Comparison of ENCODE assay signal across 14 mouse cellular contexts in genomic region chr7:35582719-35583118, GRCm38 (mm10). TPM values are rescaled to one million over a fixed set of nuclear protein-coding genes. Genes with fewer than 3 reads are reported as not detected.
A peak's percentile ranks its signal among the peaks of the same experiment; 100 is the strongest.
DNase-seq lines count a peak whose midpoint lies in the region; ATAC-seq and TF ChIP-seq lines count a peak whose summit lies in the region.
"Had no signal": no experiment of that assay in that cellular context is flagged by ENCODE, and none has a peak within 500 bp of the region (broad histone marks: within the 10 kb centered on the region; RNA-seq: fewer than 3 reads in every experiment).

No protein-coding gene starts in this region.

- no peak overlapping the region for H3K27ac ChIP-seq in hindbrain, postnatal 0 days
- no peak overlapping the region for H3K27ac ChIP-seq in hindbrain, embryonic 14.5 days
- H3K27ac ChIP-seq: limb, embryonic 15.5 days had no signal

- H3K9me3 ChIP-seq in hindbrain, postnatal 0 days (ENCODE audit: low read length), result no peaks in the 10 kb centered on the region
- no peaks in the 10 kb centered on the region for H3K9me3 ChIP-seq in hindbrain, embryonic 14.5 days (ENCODE audit: control insufficient read depth, low read length)
- H3K9me3 ChIP-seq: limb, embryonic 15.5 days had no signal

- H3K36me3 ChIP-seq in hindbrain, postnatal 0 days (ENCODE audit: insufficient read depth, low read length), result no peaks in the 10 kb centered on the region
- no peaks in the 10 kb centered on the region for H3K36me3 ChIP-seq in hindbrain, embryonic 14.5 days (replicated peaks; ENCODE audit: control insufficient read depth, insufficient read depth)
- H3K36me3 ChIP-seq: limb, embryonic 15.5 days had no signal

- peak; percentile 30; the same call in 1 of the 2 replicates for TF ChIP-seq CTCF in hindbrain, postnatal 0 days (IDR thresholded peaks at IDR 0.05; ENCODE audit: low read depth)

- WGBS in hindbrain, postnatal 0 days, result 70% methylated on average over 5 of the region's 5 CpGs
- 75% methylated on average over 5 of the region's 5 CpGs for WGBS in hindbrain, embryonic 14.5 days

- DNase-seq in hindbrain, postnatal 0 days (ENCODE audit: low spot score), result no peak
- DNase-seq in hindbrain, embryonic 14.5 days (ENCODE audit: low spot score), result no peak
- DNase-seq in 3T3-L1 (ENCODE audit: low read depth, low spot score) (peak; percentile 14), ES-CJ7 (ENCODE audit: low read depth, low spot score) (peak; percentile 67)
- DNase-seq in embryo, embryonic 9.5 days (ENCODE audit: extremely low spot score), result peak; percentile 5
- DNase-seq in neural tube, embryonic 10.5 days (ENCODE audit: extremely low spot score, low spot score), result no peak
- DNase-seq in heart, postnatal 36 days, result no peak
- DNase-seq in heart, postnatal 10 days, result no peak
- DNase-seq: cerebellum, postnatal 36 days; kidney, postnatal 10 days had no signal

- peaks cover 7% of the 10 kb centered on the region; the same call in 1 of the 2 replicates for H3K4me1 ChIP-seq in hindbrain, postnatal 0 days (ENCODE audit: insufficient read depth, low read length)
- H3K4me1 ChIP-seq in hindbrain, embryonic 14.5 days (replicated peaks; ENCODE audit: control insufficient read depth, insufficient read depth, low read length), result peaks cover 18% of the 10 kb centered on the region

- H3K9ac ChIP-seq in hindbrain, postnatal 0 days (replicated peaks; ENCODE audit: low read length), result no peak overlapping the region
- no peak overlapping the region for H3K9ac ChIP-seq in hindbrain, embryonic 14.5 days
- H3K9ac ChIP-seq: limb, embryonic 15.5 days had no signal

- H3K4me2 ChIP-seq in hindbrain, postnatal 0 days (ENCODE audit: low read depth, low read length), result no peak overlapping the region
- no peak overlapping the region for H3K4me2 ChIP-seq in hindbrain, embryonic 14.5 days (replicated peaks)
- H3K4me2 ChIP-seq: limb, embryonic 15.5 days had no signal

- ATAC-seq in hindbrain, postnatal 0 days, result no peak
- no peak for ATAC-seq in hindbrain, embryonic 14.5 days (ENCODE audit: low FRiP score)

- no peak overlapping the region for H3K4me3 ChIP-seq in hindbrain, postnatal 0 days (ENCODE audit: low read length)
- no peak overlapping the region for H3K4me3 ChIP-seq in hindbrain, embryonic 14.5 days (replicated peaks; ENCODE audit: low read length)
- H3K4me3 ChIP-seq: limb, embryonic 15.5 days had no signal

- intact Hi-C loops in heart, postnatal 36 days (cut with DNase I), result loop anchor here (10.0 kb wide), 1 partner anchor 188 kb away; the partner anchor contains the start of genes Cep89 and Faap24
- intact Hi-C loops in heart, postnatal 10 days (cut with DNase I), result no loop called here

- peaks cover 13% of the 10 kb centered on the region for H3K27me3 ChIP-seq in hindbrain, postnatal 0 days (ENCODE audit: insufficient read depth, low read length)
- H3K27me3 ChIP-seq in hindbrain, embryonic 14.5 days (ENCODE audit: control insufficient read depth, insufficient read depth, low read length), result peaks cover 32% of the 10 kb centered on the region

RNA-seq across cellular contexts. Expression of gene Rgs9bp, which starts 2.7 kb away (rescaled TPM):
- total RNA-seq in hindbrain, postnatal 0 days (2014; rRNA removed), result 0.22 and 0.26 TPM in 2 replicates
- 0.03 and 0.06 TPM in 2 replicates for polyA plus RNA-seq in hindbrain, postnatal 0 days (2015; fragmentation: Nextera tagmentation; extraction: Ambion mirVana)
- polyA plus RNA-seq in hindbrain, embryonic 14.5 days (2014; fragmentation: Nextera tagmentation; extraction: Ambion mirVana), result 0.04 and 0.17 TPM in 2 replicates
- total RNA-seq in heart, postnatal 36 days (2021), result under 1 TPM; 0.03 to 0.06 TPM
- under 1 TPM; 0.10 to 0.12 TPM for total RNA-seq in heart, postnatal 10 days (2021)

RNA-seq across cellular contexts. Expression of gene Ankrd27, which starts 3.3 kb away (rescaled TPM):
- total RNA-seq in hindbrain, postnatal 0 days (2014; rRNA removed), result 15.6 and 19.7 TPM in 2 replicates
- 12.0 and 15.1 TPM in 2 replicates for polyA plus RNA-seq in hindbrain, postnatal 0 days (2015; fragmentation: Nextera tagmentation; extraction: Ambion mirVana)
- 18.7 and 21.6 TPM in 2 replicates for polyA plus RNA-seq in hindbrain, embryonic 14.5 days (2014; fragmentation: Nextera tagmentation; extraction: Ambion mirVana)
- 10 to 100 TPM; 11.2 to 13.0 TPM for total RNA-seq in heart, postnatal 36 days (2021)
- total RNA-seq in heart, postnatal 10 days (2021), result 10 to 100 TPM; 15.6 to 16.4 TPM

RNA-seq across cellular contexts. Expression of gene Nudt19, which starts 26.6 kb away (rescaled TPM):
- total RNA-seq in hindbrain, postnatal 0 days (2014; rRNA removed), result 57.4 and 58.5 TPM in 2 replicates
- polyA plus RNA-seq in hindbrain, postnatal 0 days (2015; fragmentation: Nextera tagmentation; extraction: Ambion mirVana), result 133 and 144 TPM in 2 replicates
- 116 and 121 TPM in 2 replicates for polyA plus RNA-seq in hindbrain, embryonic 14.5 days (2014; fragmentation: Nextera tagmentation; extraction: Ambion mirVana)
- 10 to 100 TPM; 66.8 to 82.3 TPM for total RNA-seq in heart, postnatal 36 days (2021)
- 10 to 100 TPM; 74.6 to 83.4 TPM for total RNA-seq in heart, postnatal 10 days (2021)

RNA-seq across cellular contexts. Expression of gene Tdrd12, which starts 45.2 kb away (rescaled TPM):
- total RNA-seq in hindbrain, postnatal 0 days (2014; rRNA removed), result 0.07 and 0.68 TPM in 2 replicates
- 0.91 and 1.2 TPM in 2 replicates for polyA plus RNA-seq in hindbrain, postnatal 0 days (2015; fragmentation: Nextera tagmentation; extraction: Ambion mirVana)
- polyA plus RNA-seq in hindbrain, embryonic 14.5 days (2014; fragmentation: Nextera tagmentation; extraction: Ambion mirVana), result 0.53 and 0.59 TPM in 2 replicates
- not detected for total RNA-seq in heart, postnatal 36 days (2021)
- total RNA-seq in heart, postnatal 10 days (2021), result 1 to 10 TPM in 1 of 2 experiments, under 1 TPM in 1; 0.60 to 1.3 TPM
- total RNA-seq: gastrocnemius, adult 8-10 months; hematopoietic stem cell, adult 5-6 weeks had no signal
- polyA plus RNA-seq: spleen, adult 2 months had no signal

Comparison
In these comparisons a context has a peak if more than half of its experiments do, and no peak if none do; other contexts are left out.
1. DNase-seq: peak in 3T3-L1 (single experiment), ES-CJ7 (single experiment) and embryo, embryonic 9.5 days (single experiment); none in hindbrain, postnatal 0 days (single experiment), hindbrain, embryonic 14.5 days (single experiment), neural tube, embryonic 10.5 days (single experiment), heart, postnatal 36 days (0 of 2) and heart, postnatal 10 days (0 of 2).